Mouse (Mus musculus) neural tube, embryonic 14.5 days (tissue): ENCODE measurements around the gene Lrrc45. TPM values are rescaled to one million over a fixed set of nuclear protein-coding genes. Genes with fewer than 3 reads are reported as not detected.
"Not testable (repeated sequence)": the region's sequence is repeated elsewhere in the genome, so short reads cannot be mapped to it uniquely, and the experiment has no call there.

ENCODE experiments used
- ATAC-seq: fragments of 200-750 bp; cut with Nextera tagmentation; 2 replicates; pipeline ENCODE4 v1.8.0; 2017; ENCODE audit warnings: low read depth, mild to moderate bottlenecking, moderate TSS enrichment, moderate library complexity
- H3K27ac ChIP-seq: fragments of 300-500 bp; sonication (generic); 2 replicates; pipeline ENCODE4 v1.5.1; 2014; ENCODE audit warnings: low read depth, mild to moderate bottlenecking, control low read depth, low read length, moderate library complexity, mixed read lengths
- H3K27me3 ChIP-seq: fragments of 300-500 bp; sonication (generic); 2 replicates; pipeline ENCODE4 v1.6.1; 2014; ENCODE audit warnings: low read length; ENCODE audit not compliant: control insufficient read depth, insufficient read depth
- H3K36me3 ChIP-seq: fragments of 300-500 bp; sonication (generic); 2 replicates; pipeline ENCODE4 v1.6.1; 2014; ENCODE audit warnings: low read length, mixed read lengths; ENCODE audit not compliant: control insufficient read depth, insufficient read depth
- H3K4me1 ChIP-seq: fragments of 300-500 bp; sonication (generic); 2 replicates; pipeline ENCODE4 v1.6.1; 2014; ENCODE audit warnings: low read length; ENCODE audit not compliant: control insufficient read depth, insufficient read depth
- H3K4me2 ChIP-seq: fragments of 300-500 bp; sonication (generic); 2 replicates; pipeline ENCODE4 v1.6.1; 2014; ENCODE audit warnings: mild to moderate bottlenecking, low read depth, low read length, control low read depth
- H3K4me3 ChIP-seq: fragments of 300-500 bp; sonication (generic); 2 replicates; pipeline ENCODE4 v1.5.1; 2014; ENCODE audit warnings: low read depth, low read length, control low read depth, mixed read lengths
- H3K9ac ChIP-seq: fragments of 300-500 bp; sonication (generic); replicated peaks from 2 replicates; pipeline ENCODE4 v1.6.1; 2014; ENCODE audit warnings: low read depth, mild to moderate bottlenecking, control low read depth, low read length, mixed read lengths
- H3K9me3 ChIP-seq: fragments of 300-500 bp; sonication (generic); 2 replicates; pipeline ENCODE4 v1.6.1; 2016; ENCODE audit warnings: low read length; ENCODE audit not compliant: control insufficient read depth
- WGBS: fragments of 180-500 bp; shearing (Covaris S2); extraction: QIAGEN DNeasy Blood & Tissue Kit; methylation state at CpG from one replicate; pipeline ENCODE4 v1.1.7; 2014; 5-methylcytosine and 5-hydroxymethylcytosine counted together
- polyA plus RNA-seq: library from polyadenylated mRNA; unstranded; fragments of >200 nt; fragmentation: Nextera tagmentation; extraction: Ambion mirVana; gene quantifications from 2 replicates; pipeline ENCODE4 v1.2.1, GENCODE M21; 2014

The Lrrc45 gene
- polyA plus RNA-seq, 1 experiment from 2014 or later = 53.9 TPM

DNA sequence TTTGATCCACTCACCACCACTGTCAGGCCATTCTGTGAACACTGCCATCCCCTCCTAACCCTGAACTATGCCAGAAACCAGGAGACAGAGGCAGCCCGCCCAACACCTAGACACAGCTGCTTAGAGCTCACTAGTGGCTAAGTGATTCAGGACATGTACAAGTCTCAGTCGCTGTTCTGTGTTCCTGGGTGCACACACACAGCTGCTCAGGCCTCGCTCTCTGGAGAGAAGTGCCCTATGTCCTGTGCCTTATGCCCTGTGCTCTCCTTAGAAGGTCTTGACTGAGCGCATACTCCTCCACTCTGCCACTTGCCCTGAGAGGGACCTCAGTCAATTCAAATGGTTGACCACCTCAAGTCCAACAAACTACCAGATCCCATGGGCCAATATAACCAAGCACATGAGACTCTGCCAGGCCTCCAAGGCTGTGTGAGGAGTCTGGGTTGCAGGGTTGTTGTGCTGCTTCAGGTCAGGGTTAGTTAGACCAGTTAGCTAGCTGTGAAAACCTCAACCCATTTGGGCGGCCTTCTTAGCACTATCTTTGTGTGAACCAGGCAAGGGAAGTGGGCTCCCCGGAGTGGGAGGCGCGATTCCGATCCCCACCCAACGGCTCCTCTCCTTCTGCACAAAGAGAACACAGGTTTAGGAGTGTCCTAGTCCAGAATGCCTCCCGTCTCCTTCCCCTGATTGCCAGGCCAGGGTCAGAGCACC, 15.0 kb downstream of the Lrrc45 start:
- no peak for ATAC-seq
- H3K4me1 ChIP-seq = no peaks in the 10 kb centered on the region
- H3K27me3 ChIP-seq = no peaks in the 10 kb centered on the region
- no peak overlapping the region for H3K4me2 ChIP-seq
- H3K36me3 ChIP-seq = no peaks in the 10 kb centered on the region
- H3K4me3 ChIP-seq = no peak overlapping the region
- no peaks in the 10 kb centered on the region for H3K9me3 ChIP-seq
- H3K27ac ChIP-seq = no peak overlapping the region
- no peak overlapping the region for H3K9ac ChIP-seq
- WGBS = 63% methylated on average over 11 of the region's 11 CpGs

- H3K27me3 ChIP-seq, H3K9ac ChIP-seq, H3K27ac ChIP-seq, H3K9me3 ChIP-seq, H3K4me1 ChIP-seq, H3K4me3 ChIP-seq, H3K36me3 ChIP-seq: not testable (repeated sequence)
- 2% methylated on average over 17 of the region's 21 CpGs for WGBS
- 0 out of 2 replicates have a peak overlapping the region, but pooled peaks have one; percentile 11 for H3K4me2 ChIP-seq
- ATAC-seq = peak; percentile 45; the same call in 1 of the 2 replicates
Measured at GRCm38 (mm10) chr11:120729432-120730050, 15.8 kb downstream of the Lrrc45 start.

DNA sequence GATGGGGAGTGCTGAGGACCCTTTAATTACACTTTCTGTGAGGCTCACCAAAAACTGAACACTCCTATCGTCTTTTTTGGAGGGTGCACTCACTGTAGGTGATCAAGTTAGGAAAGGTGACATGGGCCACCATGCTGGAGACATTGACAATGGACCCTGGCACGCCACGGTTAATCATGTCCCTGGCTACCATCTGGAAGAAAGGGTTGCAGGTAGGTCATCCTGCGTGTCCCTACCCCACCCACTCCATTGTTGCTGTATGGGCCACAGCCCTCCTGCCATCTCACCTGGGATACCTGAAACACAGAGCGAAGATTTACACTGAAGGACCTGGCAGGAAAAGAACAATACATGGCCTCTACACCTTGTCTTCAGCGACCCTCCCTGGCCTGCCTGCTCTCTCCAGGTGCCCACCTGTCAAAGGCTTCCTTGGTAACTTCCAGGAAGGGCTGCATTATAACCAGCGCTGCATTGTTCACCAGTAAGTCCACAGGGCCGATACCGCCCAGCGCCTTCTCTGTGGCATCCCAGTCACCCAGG, 16.7 kb downstream of the Lrrc45 start:
- no peaks in the 10 kb centered on the region for H3K9me3 ChIP-seq
- 87% methylated on average over 10 of the region's 10 CpGs for WGBS
- H3K9ac ChIP-seq = no peak overlapping the region
- no peak overlapping the region for H3K27ac ChIP-seq
- H3K27me3 ChIP-seq = no peaks in the 10 kb centered on the region
- no peaks in the 10 kb centered on the region for H3K36me3 ChIP-seq
- H3K4me3 ChIP-seq = no peak overlapping the region
- no peak for ATAC-seq
- no peak overlapping the region for H3K4me2 ChIP-seq
- no peaks in the 10 kb centered on the region for H3K4me1 ChIP-seq

DNA sequence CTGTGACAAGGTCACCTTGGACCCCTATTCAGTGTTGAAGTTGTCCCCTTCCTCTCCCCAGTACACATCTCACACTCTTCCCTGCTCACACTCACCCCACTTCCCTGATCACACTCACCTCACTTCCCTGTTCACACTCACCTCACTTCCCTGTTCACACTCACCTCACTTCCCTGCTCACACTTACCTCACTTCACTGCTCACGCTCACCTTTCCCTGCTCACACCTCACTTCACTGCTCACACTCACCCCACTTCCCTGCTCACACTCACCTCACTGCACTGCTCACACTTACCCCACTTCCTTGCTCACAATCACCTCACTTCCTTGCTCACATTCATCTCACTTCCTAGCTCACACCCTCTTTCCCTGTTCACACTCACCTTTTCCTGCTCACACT, 17.7 kb downstream of the Lrrc45 start:
- no peaks in the 10 kb centered on the region for H3K4me1 ChIP-seq
- no peaks in the 10 kb centered on the region for H3K9me3 ChIP-seq
- no peak overlapping the region for H3K27ac ChIP-seq
- H3K4me2 ChIP-seq = no peak overlapping the region
- ATAC-seq = no peak
- no peak overlapping the region for H3K4me3 ChIP-seq
- no peaks in the 10 kb centered on the region for H3K36me3 ChIP-seq
- H3K9ac ChIP-seq = no peak overlapping the region
- H3K27me3 ChIP-seq = no peaks in the 10 kb centered on the region
- WGBS = 94% methylated on average over 1 of the region's 1 CpGs

- ATAC-seq = no peak
- Histone ChIP-seq H3K36me3 (no peaks in the 10 kb centered on the region), H3K4me3 (no peak within 1 kb of the TSS), H3K27me3 (no peaks in the 10 kb centered on the region), H3K9ac (no peak within 1 kb of the TSS), H3K4me1 (no peaks in the 10 kb centered on the region), H3K9me3 (no peaks in the 10 kb centered on the region), H3K4me2 (no peak within 1 kb of the TSS), H3K27ac (no peak within 1 kb of the TSS)
- 78% methylated on average over 12 of the region's 12 CpGs for whole genome bisulfite sequencing
Measured at GRCm38 (mm10) chr11:120731858-120732680, 18.3 kb downstream of the Lrrc45 start, which contains the start of gene Cbr2. Gene Cbr2 (minus strand): TSS chr11:120732114.

GRCm38 (mm10) chr11:120733521-120733920, 19.8 kb downstream of the Lrrc45 start:
- 64% methylated on average over 6 of the region's 6 CpGs for WGBS
- H3K4me3 ChIP-seq = no peak overlapping the region
- ATAC-seq = no peak
- H3K27ac ChIP-seq = no peak overlapping the region
- no peak overlapping the region for H3K9ac ChIP-seq
- H3K4me2 ChIP-seq = no peak overlapping the region
- no peaks in the 10 kb centered on the region for H3K9me3 ChIP-seq
- no peaks in the 10 kb centered on the region for H3K36me3 ChIP-seq
- no peaks in the 10 kb centered on the region for H3K27me3 ChIP-seq
- no peaks in the 10 kb centered on the region for H3K4me1 ChIP-seq

- no peak for ATAC-seq
- Histone ChIP-seq H3K4me2 (no peak overlapping the region), H3K4me3 (no peak overlapping the region), H3K9ac (no peak overlapping the region), H3K27me3 (no peaks in the 10 kb centered on the region), H3K36me3 (no peaks in the 10 kb centered on the region), H3K4me1 (no peaks in the 10 kb centered on the region), H3K9me3 (no peaks in the 10 kb centered on the region), H3K27ac (no peak overlapping the region)
- 76% methylated on average over 6 of the region's 6 CpGs for WGBS
Measured at GRCm38 (mm10) chr11:120736424-120736823, 22.7 kb downstream of the Lrrc45 start.

- no peak overlapping the region for H3K9ac ChIP-seq
- H3K36me3 ChIP-seq = no peaks in the 10 kb centered on the region
- H3K4me2 ChIP-seq = no peak overlapping the region
- ATAC-seq = no peak
- no peak overlapping the region for H3K27ac ChIP-seq
- WGBS = 95% methylated on average over 5 of the region's 5 CpGs
- H3K4me3 ChIP-seq = no peak overlapping the region
- H3K9me3 ChIP-seq = no peaks in the 10 kb centered on the region
- H3K27me3 ChIP-seq = no peaks in the 10 kb centered on the region
- no peaks in the 10 kb centered on the region for H3K4me1 ChIP-seq
Measured at GRCm38 (mm10) chr11:120740981-120741380, 27.3 kb downstream of the Lrrc45 start.
